Mouse (Mus musculus) kidney, adult 2 months (tissue): ENCODE measurements around the gene Rab1a.

Source experiments
- CTCF ChIP-seq: fragments of 200-500 bp; conservative IDR thresholded peaks from 2 replicates; pipeline ENCODE4 v1.5.1; 2011; ENCODE audit warnings: low read depth, mild to moderate bottlenecking, control low read depth, low read length, moderate library complexity, mixed read lengths; ENCODE audit not compliant: insufficient read depth, insufficient read length
- POLR2A ChIP-seq: fragments of 200-500 bp; IDR thresholded peaks from one replicate; pipeline ENCODE4 v1.6.1; 2011; ENCODE audit warnings: low read depth, low read length, control low read depth

DNA sequence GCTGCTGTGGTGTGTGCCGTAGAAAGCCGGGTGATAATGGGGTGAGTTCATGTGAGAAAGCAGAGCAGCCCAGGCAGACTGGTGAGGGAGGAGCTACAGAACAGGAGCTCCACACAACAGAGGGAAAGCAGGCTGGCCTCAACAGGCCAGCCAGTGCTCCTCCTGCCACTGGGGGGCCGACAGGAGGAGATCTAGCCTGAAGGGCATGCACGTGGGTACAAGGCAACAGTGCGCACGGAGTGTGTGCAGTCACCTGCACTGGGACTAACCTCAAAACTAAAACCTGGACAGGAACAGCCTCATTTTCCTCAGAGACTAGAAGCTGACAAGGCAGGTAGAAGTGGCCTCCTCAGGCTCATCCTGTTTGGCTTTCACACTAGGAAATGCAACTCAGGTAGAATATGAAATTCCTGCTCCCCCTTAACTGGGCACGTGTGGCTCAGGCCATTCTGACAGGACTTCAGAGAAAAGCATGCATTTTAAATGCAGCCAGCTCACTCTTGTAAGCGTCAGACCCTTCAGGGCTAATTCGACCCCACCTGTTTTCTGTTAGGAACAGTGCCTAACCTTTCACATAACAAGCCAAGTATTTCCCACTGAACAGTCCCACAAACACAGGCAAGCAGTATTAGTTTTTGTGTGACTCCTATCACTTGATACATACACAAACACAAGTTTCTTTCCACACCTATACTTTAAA lies 42.1 kb downstream of the Rab1a start:
- TF ChIP-seq CTCF = no peak
- no peak for TF ChIP-seq POLR2A
